Mouse (Mus musculus): ENCODE data around the gene Tapt1. TPM values are rescaled to one million over a fixed set of nuclear protein-coding genes. Genes with fewer than 3 reads are reported as not detected.

Gene Tapt1
- total RNA-seq, 2 experiments from 2014 or later: 19.7 to 19.9 TPM

DNA sequence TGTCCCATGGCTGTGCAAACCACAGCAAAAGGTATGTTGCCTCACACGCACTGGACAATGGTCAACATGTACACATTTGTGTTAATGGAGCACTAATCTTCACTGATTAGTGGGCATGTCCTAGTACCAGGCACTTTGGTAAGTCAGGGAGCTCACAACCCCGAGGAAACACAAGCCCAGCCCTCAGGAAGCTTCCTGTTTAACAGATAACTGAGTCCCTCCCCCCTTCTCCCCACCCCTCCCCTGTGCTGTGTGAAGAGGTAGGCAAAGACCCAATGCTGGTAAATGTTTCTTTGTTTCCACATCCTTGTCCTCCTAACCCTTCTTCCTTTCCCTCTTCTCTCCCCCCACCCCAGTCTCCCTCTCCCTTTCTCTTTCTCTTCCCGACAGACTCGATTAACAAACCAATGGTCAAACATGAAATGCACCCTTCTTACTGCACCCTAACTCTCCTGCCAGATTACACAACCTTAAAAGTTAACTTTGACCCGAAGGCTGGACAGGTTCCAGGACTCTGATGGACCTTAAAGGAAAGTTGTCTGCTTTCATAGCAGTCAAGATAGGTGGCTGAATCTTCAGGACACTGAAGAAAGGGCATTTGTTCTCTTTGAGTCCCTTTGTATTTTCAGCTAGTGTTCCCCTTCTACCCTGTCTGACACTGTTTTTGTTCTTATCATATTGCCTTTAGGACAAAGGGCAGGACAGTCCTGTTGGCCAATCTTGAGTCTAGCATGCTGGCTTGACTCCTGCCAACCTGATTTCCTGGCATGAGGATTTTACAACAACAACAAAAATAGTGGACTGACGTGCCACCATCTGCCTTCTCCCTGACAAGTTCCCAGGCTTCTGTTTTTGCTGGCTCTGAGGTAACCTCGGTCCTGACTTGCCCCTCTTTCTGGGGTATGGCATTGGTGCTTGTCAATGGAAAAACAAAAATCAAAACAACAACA lies 13.0 kb upstream of the Tapt1 start:
- no peak for DNase-seq (ENCODE audit: low spot score)
- intact Hi-C loops (cut with DNase I): no loop called here

GRCm38 (mm10) chr5:44238201-44238600 lies 11.8 kb upstream of the Tapt1 start:
- no peak for DNase-seq (ENCODE audit: low spot score)
- intact Hi-C loops (cut with DNase I): no loop called here

DNA sequence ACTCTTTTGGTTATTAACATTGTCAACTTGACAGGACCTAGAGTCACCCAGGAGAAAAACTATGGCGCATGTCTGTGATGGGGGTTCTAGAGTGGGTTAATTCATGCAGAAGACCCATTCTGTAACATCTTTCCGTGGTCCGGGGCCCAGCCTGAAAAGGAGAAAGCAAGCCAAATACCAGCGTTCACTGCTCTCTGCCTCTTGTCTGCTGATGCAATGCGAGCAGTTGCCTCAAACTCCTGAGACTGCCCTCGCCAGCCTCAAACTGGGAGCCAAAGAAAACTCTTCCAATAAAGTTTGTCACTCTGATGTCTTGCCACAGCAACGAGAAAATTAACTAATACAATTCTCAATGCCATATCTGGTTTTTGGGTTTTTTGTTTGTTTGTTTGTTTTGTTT lies 8.2 kb upstream of the Tapt1 start:
- intact Hi-C loops (cut with DNase I): no loop called here
- no peak for DNase-seq (ENCODE audit: low spot score)

DNA sequence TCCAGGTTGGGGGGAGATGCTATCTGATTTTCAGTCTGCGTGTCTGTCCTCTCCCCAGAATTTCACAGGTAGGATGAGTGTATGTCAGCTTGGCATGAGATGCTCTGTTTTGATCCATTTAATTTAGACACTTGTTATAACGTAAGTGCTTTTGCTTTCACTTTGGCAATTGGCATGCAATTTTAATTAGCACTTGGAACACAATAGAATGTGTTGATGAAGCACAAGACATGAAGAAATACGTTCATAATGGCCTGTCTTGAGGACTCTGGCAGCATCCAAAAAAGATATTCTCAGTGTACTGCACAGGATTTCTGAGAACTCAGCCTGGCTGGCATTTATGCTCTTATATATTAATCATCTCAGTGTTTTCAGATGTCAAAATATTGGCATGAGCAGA lies 7.5 kb upstream of the Tapt1 start:
- intact Hi-C loops (cut with DNase I): no loop called here
- DNase-seq (ENCODE audit: low spot score): no peak

GRCm38 (mm10) chr5:44228756-44229155 lies 2.3 kb upstream of the Tapt1 start:
- intact Hi-C loops (cut with DNase I): loop anchor here (5.0 kb wide), 1 partner anchor 1219 kb away; no protein-coding TSS in a partner anchor
- no peak for DNase-seq (ENCODE audit: low spot score)

GRCm38 (mm10) chr5:44228323-44228722 lies 1.9 kb upstream of the Tapt1 start:
- intact Hi-C loops (cut with DNase I): loop anchor here (5.0 kb wide), 1 partner anchor 1219 kb away; no protein-coding TSS in a partner anchor
- DNase-seq (ENCODE audit: low spot score): no peak

DNA sequence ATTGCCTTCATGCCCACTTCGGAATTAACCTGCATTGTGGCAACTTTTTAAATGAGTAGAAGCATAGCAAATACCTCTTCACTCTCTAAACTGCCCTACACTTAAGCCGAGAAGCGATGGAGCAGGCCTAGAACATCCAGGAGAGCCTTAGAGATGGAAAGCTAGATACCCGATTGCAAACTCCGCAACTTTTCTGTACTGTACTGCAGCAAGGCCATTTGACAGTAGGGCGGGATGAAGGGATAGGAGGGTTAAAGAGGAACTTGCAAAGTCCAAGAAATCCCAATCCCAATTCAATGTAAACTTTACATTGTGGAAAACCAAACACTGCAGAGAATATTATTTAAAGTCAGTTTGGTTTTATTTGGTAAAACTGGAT lies 1.0 kb upstream of the Tapt1 start:
- intact Hi-C loops (cut with DNase I): loop anchor here (5.0 kb wide), 1 partner anchor 1220 kb away; no protein-coding TSS in a partner anchor

GRCm38 (mm10) chr5:44225911-44226520 lies 410 bp downstream of the Tapt1 start:
- intact Hi-C loops (cut with DNase I): loop anchor here (5.0 kb wide), 1 partner anchor 1221 kb away; no protein-coding TSS in a partner anchor

More for the DNA sequence above, 1.0 kb upstream of the Tapt1 start:
- DNase-seq (ENCODE audit: low spot score): no peak

GRCm38 (mm10) chr5:44224916-44225600 lies 1.4 kb downstream of the Tapt1 start:
- DNase-seq (ENCODE audit: low spot score): no peak
- intact Hi-C loops (cut with DNase I): loop anchor here (5.0 kb wide), 1 partner anchor 1222 kb away; no protein-coding TSS in a partner anchor

More at GRCm38 (mm10) chr5:44225911-44226520, 410 bp downstream of the Tapt1 start:
- peak; percentile 6 for DNase-seq (ENCODE audit: low spot score)

DNA sequence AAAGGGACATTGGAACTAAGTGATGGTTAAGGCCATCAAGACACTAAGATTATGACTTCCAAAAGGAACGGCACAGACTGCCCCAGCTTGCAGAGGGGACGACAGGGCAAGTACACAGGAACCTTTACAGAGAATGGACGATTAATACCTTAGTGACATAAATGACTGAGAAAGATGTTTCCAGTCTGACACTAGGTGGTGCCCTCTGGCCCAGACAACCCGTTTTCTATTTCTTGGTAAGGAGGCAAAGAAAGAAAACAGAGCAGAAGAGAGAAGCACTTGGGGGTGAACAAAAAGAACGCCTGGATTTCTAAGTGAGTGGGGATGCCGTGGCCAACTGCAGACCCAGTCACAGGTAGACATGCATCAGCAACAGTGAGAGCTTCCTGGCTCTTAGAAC lies 2.2 kb downstream of the Tapt1 start:
- intact Hi-C loops (cut with DNase I): no loop called here
- no peak for DNase-seq (ENCODE audit: low spot score)

GRCm38 (mm10) chr5:44223341-44223881 lies 3.0 kb downstream of the Tapt1 start:
- intact Hi-C loops (cut with DNase I): no loop called here

DNA sequence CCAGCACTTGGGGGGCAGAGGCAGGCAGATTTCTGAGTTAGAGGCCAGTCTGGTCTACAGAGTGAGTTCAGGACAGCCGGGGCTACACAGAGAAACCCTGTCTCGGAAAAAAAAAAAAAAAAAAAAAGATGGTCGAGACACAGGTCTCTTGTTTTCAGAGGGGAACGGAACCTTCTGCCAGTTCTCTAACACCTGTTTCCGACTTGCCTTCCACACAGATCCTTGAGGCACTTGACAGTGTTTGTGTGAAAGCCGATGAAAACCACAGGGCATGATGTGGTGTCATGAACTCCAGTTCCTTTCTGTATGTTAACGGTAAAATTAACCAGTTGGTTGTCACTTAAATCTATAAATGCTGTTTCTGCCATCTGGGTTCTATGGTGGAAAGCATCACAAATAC lies 6.0 kb downstream of the Tapt1 start:
- intact Hi-C loops (cut with DNase I): no loop called here

More at GRCm38 (mm10) chr5:44223341-44223881, 3.0 kb downstream of the Tapt1 start:
- DNase-seq (ENCODE audit: low spot score): no peak

DNA sequence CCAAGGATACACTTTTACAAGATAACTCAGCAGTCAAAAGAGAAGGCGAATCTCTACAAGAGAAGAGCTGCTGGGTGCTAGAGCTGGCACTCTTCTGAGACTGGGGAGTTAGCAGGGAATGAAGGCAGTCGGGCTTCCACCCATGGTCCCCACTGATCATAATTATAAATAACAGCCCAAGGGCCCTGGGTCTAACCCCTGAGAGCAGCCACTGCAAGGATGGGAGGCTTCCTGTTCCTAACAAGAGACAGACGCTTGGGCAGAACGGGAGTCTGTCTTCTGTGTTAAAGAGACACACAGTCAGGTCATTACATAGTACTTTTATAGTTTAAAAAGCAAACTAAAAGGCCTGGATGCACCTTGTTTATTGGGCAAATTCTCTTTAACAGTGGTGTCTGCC lies 6.6 kb downstream of the Tapt1 start:
- intact Hi-C loops (cut with DNase I): no loop called here
- DNase-seq (ENCODE audit: low spot score): no peak

More for the DNA sequence above, 6.0 kb downstream of the Tapt1 start:
- DNase-seq (ENCODE audit: low spot score): no peak

DNA sequence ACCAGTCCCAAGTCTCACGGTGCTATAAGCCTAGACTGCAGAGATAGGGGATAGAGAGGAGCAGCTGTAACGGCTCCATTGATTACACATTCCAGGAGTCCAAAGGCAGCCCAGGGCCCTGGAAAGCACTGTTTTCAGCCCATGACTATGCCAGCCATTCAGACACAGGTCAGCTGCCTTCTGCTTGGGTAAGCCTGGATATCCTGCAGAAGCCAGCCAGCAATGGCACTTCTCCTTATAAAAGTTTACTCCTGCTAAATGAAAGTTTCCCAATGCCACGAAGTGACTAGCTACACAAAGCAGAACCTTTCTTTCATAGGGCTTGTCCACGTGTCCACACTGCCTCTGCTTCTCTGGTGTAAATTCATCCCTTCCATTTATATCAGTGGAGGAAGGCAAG lies 7.9 kb downstream of the Tapt1 start:
- intact Hi-C loops (cut with DNase I): no loop called here
- no peak for DNase-seq (ENCODE audit: low spot score)

GRCm38 (mm10) chr5:44217685-44218041 lies 8.8 kb downstream of the Tapt1 start:
- intact Hi-C loops (cut with DNase I): no loop called here
- no peak for DNase-seq (ENCODE audit: low spot score)

GRCm38 (mm10) chr5:44217041-44217684 lies 9.3 kb downstream of the Tapt1 start:
- intact Hi-C loops (cut with DNase I): no loop called here
- DNase-seq (ENCODE audit: low spot score): no peak

GRCm38 (mm10) chr5:44215118-44215517 lies 11.3 kb downstream of the Tapt1 start:
- intact Hi-C loops (cut with DNase I): no loop called here
- no peak for DNase-seq (ENCODE audit: low spot score)

- no peak for DNase-seq (ENCODE audit: low spot score)
- intact Hi-C loops (cut with DNase I): no loop called here
Measured at GRCm38 (mm10) chr5:44214025-44214424, 12.4 kb downstream of the Tapt1 start.

DNA sequence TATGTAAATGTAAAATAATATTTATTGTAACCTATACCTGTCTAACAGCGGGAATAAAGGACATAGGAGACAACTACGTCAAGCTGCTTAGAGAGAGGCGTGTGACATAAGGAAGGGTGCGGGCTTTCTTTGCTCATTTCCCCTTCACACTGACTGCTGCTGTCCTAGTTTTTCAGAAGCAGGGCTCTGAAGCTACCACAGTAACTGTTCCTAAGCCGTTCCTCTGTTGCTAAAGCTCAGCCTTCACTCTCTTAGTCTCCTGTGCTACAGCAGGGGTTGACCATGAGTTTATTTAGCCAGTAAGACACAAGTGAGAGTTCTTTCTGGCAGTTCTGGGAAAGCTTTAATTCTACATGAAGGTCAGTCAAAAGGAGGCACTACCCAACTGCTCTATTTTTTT lies 13.0 kb downstream of the Tapt1 start:
- intact Hi-C loops (cut with DNase I): no loop called here
- no peak for DNase-seq (ENCODE audit: low spot score)
